In the genomic region with DNA sequence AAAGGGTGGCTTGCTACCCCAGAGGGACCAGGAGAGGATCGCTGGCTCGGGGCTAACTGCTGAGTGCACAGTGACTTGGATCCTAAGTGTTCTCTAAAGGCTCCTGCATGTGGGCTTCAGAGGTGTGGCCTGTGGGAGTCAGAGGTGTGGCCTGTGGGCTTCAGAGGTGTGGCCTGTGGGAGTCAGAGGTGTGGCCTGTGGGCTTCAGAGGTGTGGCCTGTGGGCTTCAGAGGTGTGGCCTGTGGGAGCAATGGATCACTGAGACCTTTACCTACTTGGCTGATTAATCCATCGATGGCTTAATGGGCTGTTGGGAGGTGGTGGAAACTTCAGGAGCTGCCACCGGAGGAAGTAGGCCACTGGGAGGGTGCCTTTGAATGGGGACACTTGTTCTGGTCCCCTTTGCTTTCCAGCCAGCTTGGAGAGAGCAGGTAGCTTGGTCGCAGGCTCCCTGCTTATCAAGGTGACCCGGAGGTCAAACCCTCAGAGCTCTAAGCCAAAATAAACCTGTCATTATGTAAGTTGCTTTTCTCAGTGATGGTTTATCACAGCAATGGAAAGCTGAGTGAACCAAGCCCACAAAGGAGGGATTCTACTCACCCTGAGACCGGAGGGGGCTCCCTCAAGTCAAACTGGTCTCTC, we compare ENCODE assay signal across 13 mouse cellular contexts. TPM values are rescaled to one million over a fixed set of nuclear protein-coding genes. Genes with fewer than 3 reads are reported as not detected.
DNase-seq lines count a peak whose midpoint lies in the region; ATAC-seq and TF ChIP-seq lines count a peak whose summit lies in the region.
"Had no signal": no experiment of that assay in that cellular context is flagged by ENCODE, and none has a peak within 500 bp of the region (broad histone marks: within the 10 kb centered on the region; RNA-seq: fewer than 3 reads in every experiment).

No protein-coding gene starts in this region.

- TF ChIP-seq CTCF in liver, adult 2 months (IDR thresholded peaks at IDR 0.05; ENCODE audit: low read depth, low read length), result no peak

- H3K9me3 ChIP-seq in lung, embryonic 15.5 days, result no peaks in the 10 kb centered on the region
- H3K9me3 ChIP-seq in stomach, embryonic 15.5 days, result no peaks in the 10 kb centered on the region

- H3K79me2 ChIP-seq in liver, adult 2 months (ENCODE audit: control insufficient read depth, insufficient read depth, low read length), result no peaks in the 10 kb centered on the region

- H3K9ac ChIP-seq in lung, embryonic 15.5 days, result no peak overlapping the region
- H3K9ac ChIP-seq in liver, adult 2 months (ENCODE audit: low read depth, low read length), result no peak overlapping the region
- H3K9ac ChIP-seq in stomach, embryonic 15.5 days, result no peak overlapping the region
- H3K9ac ChIP-seq: lung, embryonic 14.5 days had no signal

- ATAC-seq in CD4-positive, CD25-positive, alpha-beta regulatory T cell, adult 4 months, result no peak
- peak; percentile 46; the same call in 1 of the 2 replicates for ATAC-seq in lung, embryonic 15.5 days (ENCODE audit: borderline replicate concordance, extremely low read depth, low FRiP score, low TSS enrichment)
- ATAC-seq in stomach, embryonic 15.5 days (ENCODE audit: insufficient read depth, low FRiP score, low read depth), result peak; percentile 80

- H3K4me3 ChIP-seq in lung, embryonic 15.5 days, result no peak overlapping the region
- H3K4me3 ChIP-seq in liver, adult 2 months (ENCODE audit: insufficient read depth, low read depth, low read length), result no peak overlapping the region
- H3K4me3 ChIP-seq in stomach, embryonic 15.5 days (replicated peaks), result no peak overlapping the region

- no peak for TF ChIP-seq POLR2A in liver, adult 2 months (IDR thresholded peaks at IDR 0.05; ENCODE audit: extremely low read depth, insufficient read depth, low read length)

- no peaks in the 10 kb centered on the region for H3K36me3 ChIP-seq in lung, embryonic 15.5 days
- H3K36me3 ChIP-seq in liver, adult 2 months (ENCODE audit: control insufficient read depth, insufficient read depth, low read length), result no peaks in the 10 kb centered on the region
- H3K36me3 ChIP-seq in stomach, embryonic 15.5 days, result no peaks in the 10 kb centered on the region

- 0 out of 2 replicates have a peak, but pooled peaks cover 6% of the 10 kb centered on the region for H3K4me1 ChIP-seq in lung, embryonic 15.5 days
- H3K4me1 ChIP-seq in liver, adult 2 months (ENCODE audit: control insufficient read depth, insufficient read depth, low read length), result peaks cover 26% of the 10 kb centered on the region
- no peaks in the 10 kb centered on the region for H3K4me1 ChIP-seq in stomach, embryonic 15.5 days

- no peak overlapping the region for H3K27ac ChIP-seq in lung, embryonic 15.5 days
- peak overlapping the region; percentile 76 for H3K27ac ChIP-seq in liver, adult 2 months (replicated peaks; ENCODE audit: insufficient read depth, low read depth, low read length)
- H3K27ac ChIP-seq in stomach, embryonic 15.5 days, result no peak overlapping the region; the same call in 1 of the 2 replicates

- peak; percentile 11 for DNase-seq in CD4-positive, CD25-positive, alpha-beta regulatory T cell, adult 2 months (ENCODE audit: low read depth, low spot score)
- DNase-seq in lung, postnatal 4 days, result no peak
- peak; percentile 97 for DNase-seq in liver, adult 2 months (ENCODE audit: extremely low read depth, low read depth, low spot score)
- no peak for DNase-seq in cerebellum, postnatal 4 days (ENCODE audit: low spot score in 2 of 2)
- DNase-seq in right cerebral cortex, postnatal 36 days (ENCODE audit: low spot score in 2 of 2), result no peak
- DNase-seq: adrenal gland, postnatal 25 days; kidney, postnatal 25 days; lung, embryonic 14.5 days had no signal

- H3K27me3 ChIP-seq in lung, embryonic 15.5 days, result no peaks in the 10 kb centered on the region
- H3K27me3 ChIP-seq in liver, adult 2 months (ENCODE audit: control insufficient read depth, insufficient read depth, low read length), result no peaks in the 10 kb centered on the region
- H3K27me3 ChIP-seq in stomach, embryonic 15.5 days (replicated peaks), result no peaks in the 10 kb centered on the region

- H3K4me2 ChIP-seq in lung, embryonic 15.5 days, result no peak overlapping the region
- no peak overlapping the region for H3K4me2 ChIP-seq in stomach, embryonic 15.5 days
- H3K4me2 ChIP-seq: lung, embryonic 14.5 days had no signal

- 32% methylated on average over 7 of the region's 7 CpGs for WGBS in lung, embryonic 15.5 days
- 23% methylated on average over 7 of the region's 7 CpGs for WGBS in liver, adult 2 months
- WGBS in stomach, embryonic 15.5 days, result 37% methylated on average over 7 of the region's 7 CpGs

RNA-seq across cellular contexts. Expression of a gene that starts 14.7 kb away (rescaled TPM):
- under 1 TPM; 0.61 to 0.63 TPM for polyA plus RNA-seq in CD4-positive, CD25-positive, alpha-beta regulatory T cell, adult 4 months (2017; shearing (Covaris generic))
- 0.10 and 0.16 TPM in 2 replicates for polyA plus RNA-seq in lung, embryonic 15.5 days (2015; fragmentation: Nextera tagmentation; extraction: Ambion mirVana)
- total RNA-seq in liver, adult 2 months (2014; rRNA removed), result not detected in 2 replicates
- not detected in 2 replicates for polyA plus RNA-seq in liver, adult 2 months (2012; rRNA removed)
- 0.19 and 0.23 TPM in 2 replicates for polyA plus RNA-seq in stomach, embryonic 15.5 days (2015; fragmentation: Nextera tagmentation; extraction: Ambion mirVana)
- total RNA-seq: adrenal gland, postnatal 25 days had no signal
- polyA plus RNA-seq: neural tube, embryonic 11.5 days; small intestine, adult 2 months had no signal

RNA-seq across cellular contexts. Expression of a gene that starts 45.9 kb away (rescaled TPM):
- 10 to 100 TPM; 11.4 to 13.8 TPM for polyA plus RNA-seq in CD4-positive, CD25-positive, alpha-beta regulatory T cell, adult 4 months (2017; shearing (Covaris generic))
- polyA plus RNA-seq in lung, embryonic 15.5 days (2015; fragmentation: Nextera tagmentation; extraction: Ambion mirVana), result 1.8 and 2.6 TPM in 2 replicates
- total RNA-seq in liver, adult 2 months (2014; rRNA removed), result 0.09 and 0.13 TPM in 2 replicates
- polyA plus RNA-seq in liver, adult 2 months (2012; rRNA removed), result 0.21 and 0.25 TPM in 2 replicates
- polyA plus RNA-seq in stomach, embryonic 15.5 days (2015; fragmentation: Nextera tagmentation; extraction: Ambion mirVana), result 2.7 and 3.0 TPM in 2 replicates

RNA-seq across cellular contexts. Expression of a gene that starts 49.8 kb away (rescaled TPM):
- polyA plus RNA-seq in CD4-positive, CD25-positive, alpha-beta regulatory T cell, adult 4 months (2017; shearing (Covaris generic)), result under 1 TPM; 0.15 to 0.32 TPM
- polyA plus RNA-seq in lung, embryonic 15.5 days (2015; fragmentation: Nextera tagmentation; extraction: Ambion mirVana), result 0.31 and 0.34 TPM in 2 replicates
- not detected in 2 replicates for total RNA-seq in liver, adult 2 months (2014; rRNA removed)
- not detected in 2 replicates for polyA plus RNA-seq in liver, adult 2 months (2012; rRNA removed)
- polyA plus RNA-seq in stomach, embryonic 15.5 days (2015; fragmentation: Nextera tagmentation; extraction: Ambion mirVana), result 0.09 and 0.18 TPM in 2 replicates
- total RNA-seq: adrenal gland, postnatal 25 days had no signal
- polyA plus RNA-seq: neural tube, embryonic 11.5 days; small intestine, adult 2 months had no signal

Comparison
In these comparisons a context has a peak if more than half of its experiments do, and no peak if none do; other contexts are left out.
1. DNase-seq: peak in CD4-positive, CD25-positive, alpha-beta regulatory T cell, adult 2 months (single experiment) and liver, adult 2 months (single experiment); none in lung, postnatal 4 days (0 of 2), cerebellum, postnatal 4 days (0 of 2) and right cerebral cortex, postnatal 36 days (0 of 2).